Mouse (Mus musculus): ENCODE data around the gene Aqp3. TPM values are rescaled to one million over a fixed set of nuclear protein-coding genes. Genes with fewer than 3 reads are reported as not detected.
A peak's percentile ranks its signal among the peaks of the same experiment; 100 is the strongest.

The Aqp3 gene
- polyA plus RNA-seq, 1 experiment, result 15.7 TPM

DNA sequence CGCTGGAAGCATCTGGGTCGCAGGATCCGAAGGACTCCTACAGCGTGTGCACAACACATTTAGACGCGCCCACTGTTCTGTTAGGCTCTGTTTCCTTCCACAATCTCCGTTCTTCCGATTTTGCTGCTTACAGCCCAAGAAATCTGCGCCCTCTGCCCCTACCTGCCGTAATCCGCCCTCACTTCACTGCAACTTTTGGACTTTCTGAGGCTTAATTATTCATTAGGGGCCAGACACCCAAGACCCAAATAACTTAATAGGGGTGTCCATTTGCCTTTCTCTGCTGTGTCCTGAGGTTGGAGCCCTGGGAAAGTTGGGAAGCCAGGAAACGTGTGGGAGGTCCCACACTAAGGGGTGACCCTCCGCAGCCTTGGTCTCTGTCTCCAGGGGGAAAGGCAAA, 602 bp downstream of the Aqp3 start:
- no peaks in the 10 kb centered on the region for H3K36me3 ChIP-seq (ENCODE audit: control insufficient read depth, insufficient read depth, low read length, poor library complexity, severe bottlenecking)
- H3K27me3 ChIP-seq (ENCODE audit: control insufficient read depth, insufficient read depth, low read length, poor library complexity, severe bottlenecking), result no peaks in the 10 kb centered on the region
- TF ChIP-seq CTCF (IDR thresholded peaks at IDR 0.05; ENCODE audit: low read depth, low read length) (no peak), POLR2A (IDR thresholded peaks at IDR 0.05; ENCODE audit: insufficient read depth, low read length) (no peak), EP300 (IDR thresholded peaks at IDR 0.05; ENCODE audit: insufficient read depth, low read depth, low read length) (no peak)
- no peak overlapping the region for H3K27ac ChIP-seq (ENCODE audit: insufficient read depth, low read length)
- peak overlapping the region; percentile 25 for H3K9ac ChIP-seq (ENCODE audit: low read depth, poor library complexity, severe bottlenecking)
- peak overlapping the region; percentile 51 for H3K4me3 ChIP-seq (ENCODE audit: low read depth, low read length)
- H3K4me1 ChIP-seq (ENCODE audit: control insufficient read depth, insufficient read depth, low read length), result peaks cover 5% of the 10 kb centered on the region
- H3K9me3 ChIP-seq (replicated peaks; ENCODE audit: control insufficient read depth, insufficient read depth, low read length, poor library complexity, severe bottlenecking), result no peaks in the 10 kb centered on the region

GRCm38 (mm10) chr4:41096794-41097193, 1.2 kb downstream of the Aqp3 start:
- no peaks in the 10 kb centered on the region for H3K36me3 ChIP-seq (ENCODE audit: control insufficient read depth, insufficient read depth, low read length, poor library complexity, severe bottlenecking)
- H3K27ac ChIP-seq (ENCODE audit: insufficient read depth, low read length), result no peak overlapping the region

DNA sequence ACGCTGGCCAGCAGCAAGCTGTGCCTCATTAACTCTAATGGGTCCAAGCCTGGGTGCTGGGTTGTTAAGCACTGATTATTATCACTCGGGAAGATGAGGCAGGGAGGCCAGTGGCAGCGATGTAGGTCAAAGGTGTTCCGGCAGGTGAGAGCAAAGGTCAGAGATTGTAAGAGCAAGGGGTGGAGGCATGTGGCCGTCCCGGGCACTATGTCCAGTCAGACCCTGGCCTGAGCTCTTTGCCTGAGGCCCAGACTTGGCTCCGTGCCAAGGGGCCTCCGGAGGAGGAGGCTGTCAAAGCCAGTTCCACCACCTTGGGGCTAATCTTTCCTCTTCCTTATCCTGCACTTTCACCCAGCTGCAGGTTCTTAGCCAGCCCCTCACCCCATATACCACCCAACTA, 1.8 kb downstream of the Aqp3 start:
- TF ChIP-seq EP300 (IDR thresholded peaks at IDR 0.05; ENCODE audit: insufficient read depth, low read depth, low read length), result no peak
- no peak for TF ChIP-seq POLR2A (IDR thresholded peaks at IDR 0.05; ENCODE audit: insufficient read depth, low read length)
- no peak for TF ChIP-seq CTCF (IDR thresholded peaks at IDR 0.05; ENCODE audit: low read depth, low read length)
- Histone ChIP-seq H3K27ac (ENCODE audit: insufficient read depth, low read length) (no peak overlapping the region), H3K9ac (ENCODE audit: low read depth, poor library complexity, severe bottlenecking) (no peak overlapping the region), H3K27me3 (ENCODE audit: control insufficient read depth, insufficient read depth, low read length, poor library complexity, severe bottlenecking) (no peaks in the 10 kb centered on the region), H3K4me3 (ENCODE audit: low read depth, low read length) (no peak overlapping the region), H3K9me3 (replicated peaks; ENCODE audit: control insufficient read depth, insufficient read depth, low read length, poor library complexity, severe bottlenecking) (no peaks in the 10 kb centered on the region), H3K36me3 (ENCODE audit: control insufficient read depth, insufficient read depth, low read length, poor library complexity, severe bottlenecking) (no peaks in the 10 kb centered on the region), H3K4me1 (ENCODE audit: control insufficient read depth, insufficient read depth, low read length) (peaks cover 6% of the 10 kb centered on the region)

More at GRCm38 (mm10) chr4:41096794-41097193, 1.2 kb downstream of the Aqp3 start:
- Histone ChIP-seq H3K27me3 (ENCODE audit: control insufficient read depth, insufficient read depth, low read length, poor library complexity, severe bottlenecking) (no peaks in the 10 kb centered on the region), H3K4me1 (ENCODE audit: control insufficient read depth, insufficient read depth, low read length) (peaks cover 3% of the 10 kb centered on the region), H3K9me3 (replicated peaks; ENCODE audit: control insufficient read depth, insufficient read depth, low read length, poor library complexity, severe bottlenecking) (no peaks in the 10 kb centered on the region), H3K4me3 (ENCODE audit: low read depth, low read length) (no peak overlapping the region), H3K9ac (ENCODE audit: low read depth, poor library complexity, severe bottlenecking) (peak overlapping the region; percentile 25; the same call in 1 of the 2 replicates)
- TF ChIP-seq POLR2A (IDR thresholded peaks at IDR 0.05; ENCODE audit: insufficient read depth, low read length), result no peak
- no peak for TF ChIP-seq EP300 (IDR thresholded peaks at IDR 0.05; ENCODE audit: insufficient read depth, low read depth, low read length)
- TF ChIP-seq CTCF (IDR thresholded peaks at IDR 0.05; ENCODE audit: low read depth, low read length), result no peak

DNA sequence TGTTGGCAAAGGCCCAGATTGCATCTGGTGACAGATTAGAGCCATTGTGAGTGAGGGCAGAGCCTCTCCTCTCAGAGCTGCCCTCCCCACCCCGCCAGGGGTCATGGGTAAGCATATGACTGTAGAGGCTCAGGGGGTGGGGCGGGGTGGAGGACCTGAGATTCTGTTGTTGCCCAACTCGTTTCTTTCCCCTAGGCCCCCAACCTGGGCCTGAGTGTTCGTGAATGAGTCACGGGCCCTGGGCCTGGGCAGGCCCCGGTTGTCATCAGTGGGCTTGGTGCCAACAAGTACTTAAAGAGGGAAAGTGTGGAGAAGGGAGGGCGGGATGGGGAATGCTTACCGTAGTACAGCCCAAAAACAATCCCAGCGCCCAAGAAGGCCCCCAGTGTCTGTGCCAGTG, 3.6 kb downstream of the Aqp3 start:
- Histone ChIP-seq H3K36me3 (ENCODE audit: control insufficient read depth, insufficient read depth, low read length, poor library complexity, severe bottlenecking) (no peaks in the 10 kb centered on the region), H3K27ac (ENCODE audit: insufficient read depth, low read length) (no peak overlapping the region), H3K4me3 (ENCODE audit: low read depth, low read length) (no peak overlapping the region), H3K9me3 (replicated peaks; ENCODE audit: control insufficient read depth, insufficient read depth, low read length, poor library complexity, severe bottlenecking) (no peaks in the 10 kb centered on the region), H3K9ac (ENCODE audit: low read depth, poor library complexity, severe bottlenecking) (no peak overlapping the region), H3K4me1 (ENCODE audit: control insufficient read depth, insufficient read depth, low read length) (peaks cover 9% of the 10 kb centered on the region), H3K27me3 (ENCODE audit: control insufficient read depth, insufficient read depth, low read length, poor library complexity, severe bottlenecking) (no peaks in the 10 kb centered on the region)
- no peak for TF ChIP-seq EP300 (IDR thresholded peaks at IDR 0.05; ENCODE audit: insufficient read depth, low read depth, low read length)
- no peak for TF ChIP-seq CTCF (IDR thresholded peaks at IDR 0.05; ENCODE audit: low read depth, low read length)
- no peak for TF ChIP-seq POLR2A (IDR thresholded peaks at IDR 0.05; ENCODE audit: insufficient read depth, low read length)

DNA sequence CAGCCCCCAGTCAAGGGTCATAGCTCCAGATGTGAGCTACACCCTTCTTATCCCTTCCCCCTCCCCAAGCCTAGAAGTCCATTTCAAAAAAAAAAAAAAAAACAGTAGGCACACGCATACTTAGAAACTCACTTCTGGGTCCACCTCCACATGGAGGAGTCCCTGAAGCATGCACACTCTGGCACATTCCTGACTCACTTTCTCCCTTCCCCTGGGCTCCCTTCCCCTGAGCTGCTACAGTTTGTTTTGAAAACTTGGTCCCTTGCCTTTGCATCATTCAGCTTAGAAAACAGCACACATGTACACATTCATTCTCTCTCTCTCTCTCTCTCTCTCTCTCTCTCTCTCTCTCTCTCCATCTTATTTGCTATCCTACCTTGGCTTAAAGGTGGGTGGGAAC, 5.0 kb downstream of the Aqp3 start:
- Histone ChIP-seq H3K9me3 (replicated peaks; ENCODE audit: control insufficient read depth, insufficient read depth, low read length, poor library complexity, severe bottlenecking) (no peaks in the 10 kb centered on the region), H3K27ac (ENCODE audit: insufficient read depth, low read length) (no peak overlapping the region), H3K27me3 (ENCODE audit: control insufficient read depth, insufficient read depth, low read length, poor library complexity, severe bottlenecking) (no peaks in the 10 kb centered on the region), H3K36me3 (ENCODE audit: control insufficient read depth, insufficient read depth, low read length, poor library complexity, severe bottlenecking) (no peaks in the 10 kb centered on the region), H3K9ac (ENCODE audit: low read depth, poor library complexity, severe bottlenecking) (no peak overlapping the region), H3K4me1 (ENCODE audit: control insufficient read depth, insufficient read depth, low read length) (peaks cover 10% of the 10 kb centered on the region), H3K4me3 (ENCODE audit: low read depth, low read length) (no peak overlapping the region)
- TF ChIP-seq EP300 (IDR thresholded peaks at IDR 0.05; ENCODE audit: insufficient read depth, low read depth, low read length), result no peak
- TF ChIP-seq POLR2A (IDR thresholded peaks at IDR 0.05; ENCODE audit: insufficient read depth, low read length), result no peak
- TF ChIP-seq CTCF (IDR thresholded peaks at IDR 0.05; ENCODE audit: low read depth, low read length), result no peak

- TF ChIP-seq POLR2A (IDR thresholded peaks at IDR 0.05; ENCODE audit: insufficient read depth, low read length) (no peak), EP300 (IDR thresholded peaks at IDR 0.05; ENCODE audit: insufficient read depth, low read depth, low read length) (0 out of 2 replicates have a peak, but pooled peaks have one; percentile 77)
- Histone ChIP-seq H3K9ac (ENCODE audit: low read depth, poor library complexity, severe bottlenecking) (no peak overlapping the region), H3K9me3 (replicated peaks; ENCODE audit: control insufficient read depth, insufficient read depth, low read length, poor library complexity, severe bottlenecking) (no peaks in the 10 kb centered on the region), H3K4me1 (ENCODE audit: control insufficient read depth, insufficient read depth, low read length) (peaks cover 14% of the 10 kb centered on the region), H3K27ac (ENCODE audit: insufficient read depth, low read length) (peak overlapping the region; percentile 27; the same call in 1 of the 2 replicates), H3K4me3 (ENCODE audit: low read depth, low read length) (no peak overlapping the region), H3K27me3 (ENCODE audit: control insufficient read depth, insufficient read depth, low read length, poor library complexity, severe bottlenecking) (no peaks in the 10 kb centered on the region), H3K36me3 (ENCODE audit: control insufficient read depth, insufficient read depth, low read length, poor library complexity, severe bottlenecking) (no peaks in the 10 kb centered on the region)
Measured at GRCm38 (mm10) chr4:41091391-41091790, 6.6 kb downstream of the Aqp3 start.

All from ES-Bruce4 (cell line).